Mouse (Mus musculus): ENCODE data around the gene Slc27a1.
A peak's percentile ranks its signal among the peaks of the same experiment; 100 is the strongest.

Gene Slc27a1

GRCm38 (mm10) chr8:71558071-71558957, 10.4 kb upstream of the Slc27a1 start, which contains the start of gene Tmem221:
Gene Tmem221, minus strand, starts transcription at chr8:71558871.
- no peak for DNase-seq

- DNase-seq, result no peak
These were observed 9.6 kb upstream of the Slc27a1 start for GRCm38 (mm10) chr8:71558958-71559690.

- no peak for DNase-seq
These were observed 8.6 kb upstream of the Slc27a1 start for GRCm38 (mm10) chr8:71560071-71560470.

- no peak for DNase-seq
These were observed 7.9 kb upstream of the Slc27a1 start for GRCm38 (mm10) chr8:71560765-71561164.

- DNase-seq, result no peak
These were observed 7.3 kb upstream of the Slc27a1 start for GRCm38 (mm10) chr8:71561401-71561800.

- peak; percentile 76 for DNase-seq
These were observed 5.9 kb upstream of the Slc27a1 start for GRCm38 (mm10) chr8:71562751-71563150.

- no peak for DNase-seq
These were observed 4.7 kb upstream of the Slc27a1 start for GRCm38 (mm10) chr8:71563992-71564391.

- no peak for DNase-seq
These were observed 2.2 kb upstream of the Slc27a1 start, which contains the start of gene Nxnl1 for GRCm38 (mm10) chr8:71566501-71566900. Gene Nxnl1, minus strand, starts transcription at chr8:71566601.

GRCm38 (mm10) chr8:71567587-71567986, 1.1 kb upstream of the Slc27a1 start:
- no peak for DNase-seq

- no peak for DNase-seq
These were observed 259 bp downstream of the Slc27a1 start for GRCm38 (mm10) chr8:71568941-71569340.

GRCm38 (mm10) chr8:71569366-71570290, 946 bp downstream of the Slc27a1 start:
- DNase-seq, result peak; percentile 76

GRCm38 (mm10) chr8:71570291-71570954, 1.7 kb downstream of the Slc27a1 start:
- peak; percentile 95 for DNase-seq

- DNase-seq, result no peak
These were observed 3.4 kb downstream of the Slc27a1 start for GRCm38 (mm10) chr8:71572077-71572476.

- peak; percentile 79 for DNase-seq
These were observed 4.4 kb downstream of the Slc27a1 start for GRCm38 (mm10) chr8:71572847-71573633.

GRCm38 (mm10) chr8:71574426-71574825, 5.7 kb downstream of the Slc27a1 start:
- no peak for DNase-seq

- DNase-seq, result no peak
These were observed 6.3 kb downstream of the Slc27a1 start for GRCm38 (mm10) chr8:71575020-71575419.

GRCm38 (mm10) chr8:71577856-71578387, 9.2 kb downstream of the Slc27a1 start:
- DNase-seq, result no peak

- no peak for DNase-seq
These were observed 10.3 kb downstream of the Slc27a1 start for GRCm38 (mm10) chr8:71579009-71579408.

GRCm38 (mm10) chr8:71579476-71579875, 10.8 kb downstream of the Slc27a1 start:
- DNase-seq, result no peak

GRCm38 (mm10) chr8:71580201-71580600, 11.5 kb downstream of the Slc27a1 start:
- DNase-seq, result no peak

GRCm38 (mm10) chr8:71586891-71587290, 18.2 kb downstream of the Slc27a1 start:
- DNase-seq, result peak; percentile 63

All from right cerebral cortex, postnatal 14 days (tissue).